Comparison of ENCODE assay signal across 8 mouse cellular contexts in the genomic region with DNA sequence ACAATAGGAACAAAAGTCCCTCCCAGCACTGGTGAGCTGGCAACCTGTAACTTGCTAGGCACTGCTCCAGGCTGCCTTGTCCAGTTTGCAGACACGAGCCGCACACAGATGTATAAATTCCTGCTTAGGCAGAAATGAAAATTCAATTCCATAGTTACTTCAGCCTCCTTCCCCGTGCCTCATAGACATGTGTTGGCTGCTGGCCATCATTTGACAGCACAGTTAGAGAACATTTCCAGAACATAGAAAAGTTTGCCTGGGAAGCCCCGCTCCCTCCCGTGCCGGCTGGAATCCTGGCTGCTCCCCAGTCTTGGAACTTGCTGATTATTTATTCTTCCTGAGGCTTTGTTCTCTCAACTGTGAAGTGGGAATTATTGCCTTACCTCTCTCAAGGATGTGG.
DNase-seq lines count a peak whose midpoint lies in the region; ATAC-seq lines count a peak whose summit lies in the region.

No protein-coding gene starts in this region.

- H3K9me3 ChIP-seq in midbrain, embryonic 13.5 days, result no peaks in the 10 kb centered on the region
- no peaks in the 10 kb centered on the region for H3K9me3 ChIP-seq in midbrain, embryonic 10.5 days (replicated peaks)
- H3K9me3 ChIP-seq in heart, embryonic 16.5 days (replicated peaks; ENCODE audit: control insufficient read depth, low read length), result no peaks in the 10 kb centered on the region
- no peaks in the 10 kb centered on the region for H3K9me3 ChIP-seq in midbrain, embryonic 16.5 days (replicated peaks; ENCODE audit: control insufficient read depth, low read length, poor library complexity, severe bottlenecking)
- H3K9me3 ChIP-seq in liver, embryonic 12.5 days (replicated peaks), result no peaks in the 10 kb centered on the region

- H3K9ac ChIP-seq in midbrain, embryonic 13.5 days (replicated peaks), result no peak overlapping the region
- peak overlapping the region; percentile 25; the same call in 1 of the 2 replicates for H3K9ac ChIP-seq in heart, embryonic 16.5 days (ENCODE audit: low read length)
- H3K9ac ChIP-seq in midbrain, embryonic 16.5 days (ENCODE audit: low read depth, low read length), result no peak overlapping the region
- H3K9ac ChIP-seq in liver, embryonic 12.5 days, result no peak overlapping the region

- DNase-seq in midbrain, embryonic 10.5 days (ENCODE audit: low spot score), result no peak
- DNase-seq in fibroblast of lung, adult 2 months (ENCODE audit: low read depth), result peak; percentile 39
- peak; percentile 71 to 73 for DNase-seq in kidney, postnatal 4 days
- no peak for DNase-seq in thymus, postnatal 36 days

- no peak overlapping the region for H3K4me3 ChIP-seq in midbrain, embryonic 13.5 days (replicated peaks)
- H3K4me3 ChIP-seq in midbrain, embryonic 10.5 days, result no peak overlapping the region
- peak overlapping the region; percentile 33 for H3K4me3 ChIP-seq in heart, embryonic 16.5 days (ENCODE audit: low read length)
- H3K4me3 ChIP-seq in midbrain, embryonic 16.5 days (ENCODE audit: low read depth, low read length), result no peak overlapping the region
- no peak overlapping the region for H3K4me3 ChIP-seq in liver, embryonic 12.5 days

- H3K27ac ChIP-seq in midbrain, embryonic 13.5 days, result no peak overlapping the region
- H3K27ac ChIP-seq in midbrain, embryonic 10.5 days (replicated peaks), result no peak overlapping the region; the same call in 1 of the 2 replicates
- H3K27ac ChIP-seq in heart, embryonic 16.5 days (ENCODE audit: low read length), result peak overlapping the region; percentile 86
- no peak overlapping the region for H3K27ac ChIP-seq in midbrain, embryonic 16.5 days (ENCODE audit: low read length)
- no peak overlapping the region for H3K27ac ChIP-seq in liver, embryonic 12.5 days

- peak; percentile 34 for ATAC-seq in midbrain, embryonic 13.5 days
- ATAC-seq in heart, embryonic 16.5 days (replicated peaks; ENCODE audit: extremely low read depth, insufficient read depth, low FRiP score), result peak; percentile 80
- ATAC-seq in midbrain, embryonic 16.5 days, result peak; percentile 42; the same call in 1 of the 2 replicates
- ATAC-seq in liver, embryonic 12.5 days, result no peak

- H3K4me1 ChIP-seq in midbrain, embryonic 13.5 days (replicated peaks), result peaks cover 35% of the 10 kb centered on the region
- peaks cover 35% of the 10 kb centered on the region for H3K4me1 ChIP-seq in midbrain, embryonic 10.5 days
- peaks cover 41% of the 10 kb centered on the region for H3K4me1 ChIP-seq in heart, embryonic 16.5 days (ENCODE audit: control insufficient read depth, insufficient read depth, low read length)
- H3K4me1 ChIP-seq in midbrain, embryonic 16.5 days (ENCODE audit: control insufficient read depth, insufficient read depth, low read length), result peaks cover 9% of the 10 kb centered on the region; the same call in 1 of the 2 replicates
- no peaks in the 10 kb centered on the region for H3K4me1 ChIP-seq in liver, embryonic 12.5 days

- peaks cover 40% of the 10 kb centered on the region for H3K27me3 ChIP-seq in midbrain, embryonic 13.5 days
- peaks cover 50% of the 10 kb centered on the region for H3K27me3 ChIP-seq in midbrain, embryonic 10.5 days (ENCODE audit: low read depth, poor library complexity, severe bottlenecking)
- no peaks in the 10 kb centered on the region for H3K27me3 ChIP-seq in heart, embryonic 16.5 days (ENCODE audit: control insufficient read depth, insufficient read depth, low read length)
- no peaks in the 10 kb centered on the region for H3K27me3 ChIP-seq in midbrain, embryonic 16.5 days (ENCODE audit: control insufficient read depth, insufficient read depth, low read depth, low read length)
- H3K27me3 ChIP-seq in liver, embryonic 12.5 days (replicated peaks), result no peaks in the 10 kb centered on the region

- H3K36me3 ChIP-seq in midbrain, embryonic 13.5 days, result no peaks in the 10 kb centered on the region
- H3K36me3 ChIP-seq in midbrain, embryonic 10.5 days, result no peaks in the 10 kb centered on the region
- no peaks in the 10 kb centered on the region for H3K36me3 ChIP-seq in heart, embryonic 16.5 days (ENCODE audit: control insufficient read depth, insufficient read depth)
- H3K36me3 ChIP-seq in midbrain, embryonic 16.5 days (ENCODE audit: control insufficient read depth, insufficient read depth, low read length), result no peaks in the 10 kb centered on the region
- H3K36me3 ChIP-seq in liver, embryonic 12.5 days, result no peaks in the 10 kb centered on the region

- 23% methylated on average over 6 of the region's 6 CpGs for whole genome bisulfite sequencing in midbrain, embryonic 13.5 days
- 49% methylated on average over 6 of the region's 6 CpGs for WGBS in midbrain, embryonic 10.5 days
- WGBS in heart, embryonic 16.5 days, result 7% methylated on average over 6 of the region's 6 CpGs
- WGBS in midbrain, embryonic 16.5 days, result 18% methylated on average over 6 of the region's 6 CpGs
- WGBS in liver, embryonic 12.5 days (ENCODE audit: insufficient replicate concordance), result 77% methylated on average over 6 of the region's 6 CpGs

- H3K4me2 ChIP-seq in midbrain, embryonic 13.5 days (replicated peaks), result no peak overlapping the region
- peak overlapping the region; percentile 49 for H3K4me2 ChIP-seq in heart, embryonic 16.5 days (ENCODE audit: low read depth, low read length)
- H3K4me2 ChIP-seq in midbrain, embryonic 16.5 days (ENCODE audit: low read length), result no peak overlapping the region
- no peak overlapping the region for H3K4me2 ChIP-seq in liver, embryonic 12.5 days

Comparison
In these comparisons a context has a peak if more than half of its experiments do, and no peak if none do; other contexts are left out.
1. DNase-seq: peak in fibroblast of lung, adult 2 months (single experiment) and kidney, postnatal 4 days (2 of 2); none in midbrain, embryonic 10.5 days (single experiment) and thymus, postnatal 36 days (0 of 2).